Mouse (Mus musculus): Measurements from ENCODE around the gene Tnip2.

Tnip2 gene

DNA sequence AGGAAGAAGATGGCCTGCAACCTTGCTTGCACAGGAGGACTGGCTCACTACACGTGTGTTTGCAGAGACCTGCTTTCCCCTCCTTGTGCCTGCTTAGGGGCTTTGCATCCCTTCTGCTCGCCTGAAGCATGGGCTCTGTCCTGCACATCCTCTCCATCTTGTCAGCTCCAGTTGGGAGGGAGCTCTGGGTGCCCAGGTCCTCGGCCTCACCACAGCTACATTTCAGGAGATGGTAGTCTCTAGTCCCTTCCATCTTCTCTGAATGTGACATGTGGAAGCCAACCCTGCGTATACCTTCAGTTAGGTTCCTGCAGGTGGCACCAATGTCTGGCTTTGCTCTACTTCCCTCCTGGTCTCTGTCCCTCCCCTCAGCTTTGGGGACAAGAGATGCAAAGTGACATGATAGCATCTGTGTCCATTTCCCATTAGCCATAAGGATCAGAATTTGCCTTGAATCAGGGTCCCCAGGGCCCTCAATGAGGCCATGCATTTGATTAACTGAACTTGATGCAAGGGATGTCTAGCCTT, 10.2 kb upstream of the Tnip2 start:
- DNase-seq (ENCODE audit: low read depth, low spot score): peak; percentile 50

DNA sequence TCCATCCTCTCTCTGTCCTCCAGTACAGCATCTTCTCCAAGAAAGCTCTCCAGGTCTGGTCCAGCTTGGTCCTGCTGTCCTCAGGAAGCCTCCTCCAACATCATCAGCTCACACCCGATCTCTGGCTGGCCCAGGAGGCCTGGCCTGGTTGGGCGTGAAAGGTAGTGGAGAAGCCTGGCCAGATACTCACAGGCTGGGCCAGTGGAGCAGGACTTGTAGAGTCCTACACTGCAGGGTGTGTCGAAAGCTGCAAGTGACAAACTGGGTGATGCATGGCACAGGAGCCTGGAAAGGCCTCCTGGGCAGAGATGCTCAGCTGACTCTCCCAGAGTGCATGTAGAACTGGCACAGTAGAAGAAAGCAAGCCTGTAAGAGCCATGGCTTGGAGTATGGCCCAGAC, 7.5 kb upstream of the Tnip2 start:
- peak; percentile 16 for DNase-seq (ENCODE audit: low read depth, low spot score)

DNA sequence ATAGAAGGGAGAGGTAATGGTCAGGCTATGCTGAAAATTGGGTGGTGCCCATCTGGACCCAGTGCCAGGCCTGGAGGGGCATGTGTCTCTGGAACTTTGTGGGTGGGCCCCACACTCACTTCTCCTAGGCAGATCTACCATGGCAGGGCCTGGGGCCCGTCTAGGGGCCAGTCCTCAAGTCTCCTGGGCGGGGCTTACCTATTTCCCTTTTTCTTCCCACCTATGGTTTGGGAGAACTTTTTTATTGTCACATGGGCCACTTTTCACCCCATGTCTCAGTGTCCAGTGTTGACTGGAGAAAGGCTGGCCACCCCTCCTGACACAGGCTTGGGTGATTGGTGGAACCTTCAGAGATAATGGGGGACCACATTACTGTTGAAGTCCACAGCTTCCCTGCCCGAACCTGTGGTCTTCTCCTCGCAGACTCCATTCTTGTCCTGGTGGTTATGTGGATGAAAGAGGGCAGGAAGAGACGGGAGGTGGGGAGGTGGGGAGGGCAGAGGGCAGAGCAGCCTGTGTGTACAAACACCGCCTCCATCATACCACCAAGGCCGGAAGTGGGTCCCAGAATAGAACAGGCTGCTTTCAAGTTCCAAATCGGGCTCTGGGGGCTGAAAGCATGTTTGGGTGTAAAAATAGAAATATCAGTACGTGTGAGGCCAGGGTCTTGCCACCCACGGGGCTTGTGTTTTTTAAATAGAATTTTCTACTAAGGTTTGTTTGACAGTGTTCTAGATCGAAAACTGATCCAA, 6.8 kb upstream of the Tnip2 start:
- peak; percentile 57 for DNase-seq (ENCODE audit: low read depth, low spot score)

DNA sequence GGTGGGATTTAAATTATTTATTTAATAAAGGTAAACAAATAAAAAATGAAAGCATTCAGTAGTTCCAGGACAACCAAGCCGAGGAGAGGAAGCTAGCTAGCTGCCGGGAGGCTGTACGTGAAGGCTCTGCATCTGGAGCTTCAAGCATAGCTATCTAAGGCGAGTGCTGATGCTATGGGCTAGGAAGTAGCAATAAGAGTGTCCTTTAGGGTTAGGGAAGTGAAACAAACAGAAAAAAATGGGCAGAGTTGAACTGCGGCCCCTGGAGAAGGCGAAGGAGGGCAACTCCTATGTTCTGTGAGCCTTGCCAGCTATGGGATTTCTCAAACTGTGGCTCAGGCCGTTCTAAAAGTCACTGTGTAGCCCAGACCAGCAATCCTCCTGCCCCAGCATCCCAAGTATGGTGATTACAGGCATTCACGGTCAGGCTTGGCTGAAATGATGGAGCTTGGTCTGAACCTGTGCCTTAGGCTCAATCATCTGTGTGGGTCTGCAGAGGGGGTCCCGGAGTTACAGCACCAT, 5.7 kb upstream of the Tnip2 start:
- DNase-seq (ENCODE audit: low read depth, low spot score): peak; percentile 76

DNA sequence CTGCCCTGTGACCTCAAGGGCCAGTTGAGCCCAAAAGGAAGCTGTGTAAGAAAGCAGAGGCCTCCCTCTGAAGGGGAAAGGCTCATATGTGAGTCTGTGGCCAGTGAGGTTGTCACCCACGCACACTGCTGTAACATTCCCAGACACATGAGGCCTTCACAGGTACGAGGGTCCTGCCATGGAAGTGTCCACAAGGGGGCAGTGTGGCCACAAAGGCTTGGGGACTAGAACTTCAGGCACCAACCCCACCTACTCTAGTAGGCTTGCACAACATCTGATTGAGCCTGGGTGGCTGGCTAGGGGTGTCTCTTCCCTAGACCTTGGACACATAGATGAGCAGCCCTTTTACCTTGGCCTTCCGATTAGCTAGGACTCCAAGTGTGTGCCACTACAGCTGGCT, 4.1 kb upstream of the Tnip2 start:
- DNase-seq (ENCODE audit: low read depth, low spot score): peak; percentile 84

DNA sequence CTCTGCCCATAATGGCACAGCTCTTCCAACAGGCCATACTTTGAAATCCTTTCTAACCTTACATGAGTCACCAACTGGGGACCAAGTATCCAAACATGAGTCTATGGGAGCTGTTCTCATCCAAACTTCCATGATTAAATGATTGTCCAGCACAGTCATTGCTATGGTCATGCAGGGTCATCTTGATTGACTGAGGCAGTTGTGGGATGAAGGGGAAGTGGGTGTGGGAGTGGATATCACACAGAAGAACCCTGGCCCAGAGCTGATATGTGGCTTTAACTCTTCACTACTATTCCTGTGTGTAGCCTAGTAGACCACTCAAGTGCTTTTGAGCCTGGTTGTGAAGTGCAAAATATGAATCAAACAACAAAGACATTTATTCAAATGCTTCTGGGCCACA, 1.3 kb upstream of the Tnip2 start:
- no peak for DNase-seq (ENCODE audit: low read depth, low spot score)

DNA sequence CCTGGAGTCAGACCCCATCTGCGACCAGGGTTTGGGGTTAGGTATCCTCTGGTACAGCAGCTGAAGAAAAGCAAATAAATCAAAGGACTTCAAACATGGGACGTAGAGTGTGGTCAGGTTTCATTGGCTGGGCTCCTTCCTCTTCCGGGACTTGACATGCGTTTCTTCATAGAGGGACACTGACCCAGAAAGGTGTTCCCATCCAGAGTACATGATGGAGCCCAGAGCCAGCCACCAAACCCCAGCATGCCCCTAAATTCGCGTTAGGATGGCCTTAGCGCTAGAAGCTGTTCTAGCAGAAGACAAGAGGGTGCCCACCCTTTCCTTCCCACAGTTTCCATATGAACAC, 401 bp upstream of the Tnip2 start:
- DNase-seq (ENCODE audit: low read depth, low spot score): no peak

DNA sequence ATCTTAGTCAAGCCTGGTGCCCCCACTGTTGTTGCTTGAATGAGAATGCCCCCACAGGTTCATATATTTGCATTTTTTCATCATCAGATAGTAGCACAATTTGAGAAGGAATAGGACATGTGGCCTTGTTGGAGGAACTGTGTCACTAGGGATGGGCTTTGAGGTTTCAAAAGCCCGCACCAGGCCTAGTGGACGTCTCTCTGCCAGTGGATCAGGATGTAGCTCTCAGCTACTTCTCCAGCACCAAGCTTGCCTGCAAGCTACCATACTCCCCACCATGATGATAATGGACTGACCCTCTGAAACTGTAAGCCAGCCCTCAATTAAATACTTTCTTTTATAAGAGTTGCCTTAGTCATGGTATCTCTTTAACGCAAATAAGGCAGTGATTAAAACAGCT, 1.3 kb downstream of the Tnip2 start:
- no peak for DNase-seq (ENCODE audit: low read depth, low spot score)

DNA sequence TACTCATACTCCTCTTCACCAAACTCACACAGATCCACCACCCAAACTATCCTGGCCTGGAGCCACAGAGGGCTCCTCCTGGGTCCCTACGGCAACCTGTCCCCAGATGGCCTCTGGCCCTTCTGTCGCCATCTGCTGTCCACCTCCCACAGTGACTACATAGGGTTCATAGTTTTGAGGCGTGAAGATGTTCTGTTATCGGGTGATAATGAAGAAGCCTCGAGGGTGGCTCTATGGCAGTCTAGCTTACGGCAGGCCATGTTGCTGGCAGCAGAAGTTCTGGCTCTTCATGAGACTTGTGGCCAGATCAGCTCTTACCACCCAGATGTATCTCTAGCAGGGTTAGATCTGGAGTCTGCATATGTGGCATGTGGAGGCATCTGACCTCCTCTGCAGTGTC, 11.0 kb downstream of the Tnip2 start:
- DNase-seq (ENCODE audit: low read depth, low spot score): no peak

DNA sequence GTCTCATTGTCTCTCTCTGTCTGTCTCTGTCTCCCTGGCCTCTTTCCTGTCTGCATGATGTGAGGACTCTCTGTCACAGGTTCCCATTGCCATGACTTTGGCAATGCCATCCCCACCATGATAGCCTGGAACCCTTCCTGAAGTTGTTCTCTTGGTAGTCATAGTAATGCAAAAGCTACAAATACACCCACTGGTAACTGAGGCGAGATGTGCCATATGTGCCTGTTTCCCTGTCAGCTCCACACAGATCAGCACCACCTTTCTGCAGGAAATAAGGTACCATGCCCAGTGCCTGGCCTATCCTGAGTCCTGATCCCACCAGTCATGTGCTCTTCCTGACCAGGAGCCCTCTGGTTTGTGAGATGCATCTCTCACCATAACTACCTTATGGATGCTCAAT, 11.4 kb downstream of the Tnip2 start:
- no peak for DNase-seq (ENCODE audit: low read depth, low spot score)

DNA sequence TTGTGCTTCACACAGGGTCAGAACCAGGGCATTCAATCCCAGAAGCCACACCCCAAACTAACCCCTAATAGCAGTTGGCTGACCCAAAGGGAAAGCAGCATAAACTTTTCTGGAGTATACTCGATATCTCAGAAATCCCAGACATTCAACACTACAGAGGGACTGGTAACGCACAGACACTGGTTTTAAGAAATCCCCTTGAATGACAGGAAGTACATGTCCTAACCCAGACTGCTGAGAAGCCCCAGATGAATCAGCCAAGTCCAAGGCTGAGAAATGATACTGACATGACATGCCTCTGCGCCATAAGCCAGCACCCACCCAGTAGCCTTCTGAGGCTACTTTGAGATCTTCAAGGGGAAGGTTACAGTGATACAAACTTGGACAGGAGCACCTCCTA, 12.2 kb downstream of the Tnip2 start:
- DNase-seq (ENCODE audit: low read depth, low spot score): no peak

DNA sequence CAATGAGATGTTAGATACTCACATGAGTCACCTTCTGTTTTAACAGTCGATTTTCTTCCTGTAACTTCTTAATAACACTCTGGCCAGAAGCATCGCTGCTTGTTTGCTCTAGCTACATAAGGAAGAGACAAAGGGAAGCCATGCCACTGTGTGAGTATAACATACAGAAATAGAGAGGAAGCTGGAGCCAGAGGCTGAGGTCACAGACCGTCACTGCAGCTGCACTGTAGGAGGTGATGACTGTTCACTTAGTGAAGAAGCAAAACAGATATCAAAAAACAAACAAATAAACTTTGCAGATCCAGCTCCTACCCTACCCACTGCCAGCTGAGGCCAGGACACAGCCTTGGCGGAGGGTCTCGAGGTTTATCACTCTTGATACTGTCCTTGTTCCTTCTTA, 12.9 kb downstream of the Tnip2 start:
- no peak for DNase-seq (ENCODE audit: low read depth, low spot score)

DNA sequence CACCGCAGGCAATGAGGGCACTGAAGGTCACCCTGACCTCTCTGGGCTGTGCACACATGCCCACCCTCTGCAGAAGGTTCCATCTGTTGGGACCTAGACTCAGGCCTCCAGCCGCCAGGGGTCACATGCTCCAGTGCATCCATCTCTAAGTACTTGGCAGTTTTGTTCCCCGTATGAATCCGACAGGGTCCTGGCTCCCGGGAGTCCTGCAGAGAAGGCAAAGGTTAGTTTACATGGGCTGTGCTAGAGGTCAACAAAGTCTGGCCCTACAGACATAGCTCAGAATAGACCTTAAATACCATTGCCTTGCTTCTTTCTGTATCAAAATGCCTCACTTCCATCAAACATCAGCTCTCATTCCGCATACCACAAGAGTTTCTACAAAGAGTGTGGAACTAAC, 17.0 kb downstream of the Tnip2 start:
- DNase-seq (ENCODE audit: low read depth, low spot score): no peak

DNA sequence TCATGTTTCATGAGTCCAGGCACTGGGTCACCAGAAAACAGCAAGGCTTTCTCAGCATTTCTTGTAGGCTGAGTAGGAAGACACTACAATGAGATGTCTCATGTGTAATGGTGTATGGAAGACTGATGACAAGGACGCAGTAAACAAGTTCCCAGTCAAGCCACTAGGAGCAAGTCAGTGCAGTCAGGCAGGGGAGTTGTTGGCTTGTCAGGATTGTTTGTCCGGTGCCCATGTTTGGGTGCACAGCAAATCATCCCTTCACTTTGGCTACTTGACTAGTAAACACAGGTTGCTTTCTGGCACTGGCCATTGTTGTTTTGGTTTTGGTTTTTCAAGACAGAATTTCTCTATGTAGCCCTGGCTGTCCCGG, 24.4 kb downstream of the Tnip2 start:
- no peak for DNase-seq (ENCODE audit: low read depth, low spot score)

DNA sequence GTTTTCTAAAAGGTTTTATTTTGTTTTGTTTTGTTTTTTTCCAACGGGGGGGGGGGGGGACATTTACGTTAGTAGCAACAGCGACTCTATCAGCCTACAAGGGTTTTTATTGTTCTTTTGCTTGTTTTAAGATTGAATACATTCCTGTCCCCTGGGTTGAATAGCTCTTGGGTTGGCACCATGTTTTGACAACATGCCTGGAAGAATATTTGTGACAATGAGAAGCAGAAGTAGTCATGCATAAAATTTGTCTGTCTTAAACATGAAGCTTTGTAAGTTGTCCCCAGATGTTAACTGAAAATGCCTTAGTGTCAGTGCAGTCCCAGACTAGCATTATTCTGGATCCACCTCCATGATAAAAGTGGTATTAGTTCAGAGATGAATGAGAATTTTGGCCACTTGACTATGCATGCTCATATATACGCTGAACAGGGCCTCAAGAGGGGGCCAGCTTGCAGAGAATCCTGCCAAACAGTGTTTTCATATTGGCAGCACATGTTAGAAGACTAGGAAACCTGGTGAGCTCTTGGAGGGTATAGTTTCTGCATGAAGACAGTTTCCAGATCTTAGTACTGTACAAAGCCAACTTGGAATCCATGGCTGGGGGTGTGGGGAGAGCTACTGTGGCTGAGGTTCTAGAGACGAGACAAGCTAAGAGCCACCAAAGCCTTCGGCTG, 24.9 kb downstream of the Tnip2 start:
- DNase-seq (ENCODE audit: low read depth, low spot score): no peak

DNA sequence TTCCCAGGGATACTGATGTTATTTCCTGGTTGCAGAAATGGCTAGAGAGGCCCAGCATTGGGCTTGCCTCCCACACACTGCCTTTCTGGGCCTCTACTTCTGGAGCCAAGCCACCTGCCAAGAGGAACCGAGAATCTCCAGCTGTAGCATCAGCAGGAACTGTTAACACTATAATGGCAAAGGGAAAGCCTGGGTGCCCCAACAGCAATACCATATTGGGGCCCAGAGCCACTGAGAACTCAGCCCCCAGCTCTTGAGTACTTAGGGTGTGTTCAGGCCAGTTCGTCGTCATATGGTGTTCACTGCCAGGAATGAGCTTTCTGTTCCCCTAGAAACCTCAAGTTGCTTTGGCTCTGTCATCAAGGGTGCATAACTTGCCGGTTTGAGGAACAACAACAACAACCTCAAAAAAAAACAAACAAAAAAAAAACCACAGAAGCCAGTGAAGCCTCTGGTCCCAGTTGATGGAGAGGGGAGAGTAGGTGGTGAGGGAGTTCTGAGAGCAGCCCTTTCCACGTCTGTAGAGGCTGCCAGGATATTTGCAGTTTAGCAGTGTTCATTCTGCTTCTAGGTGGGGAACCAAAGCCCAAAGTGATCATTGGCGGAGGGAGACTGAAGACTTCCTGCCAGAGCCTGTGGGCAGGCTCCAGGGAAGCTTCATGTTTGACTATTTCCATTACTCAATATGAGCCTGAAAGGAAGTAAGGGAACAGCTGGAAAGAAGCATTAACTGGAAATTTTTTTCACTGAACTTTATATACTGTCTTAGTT, 26.3 kb downstream of the Tnip2 start:
- peak; percentile 10 for DNase-seq (ENCODE audit: low read depth, low spot score)

DNA sequence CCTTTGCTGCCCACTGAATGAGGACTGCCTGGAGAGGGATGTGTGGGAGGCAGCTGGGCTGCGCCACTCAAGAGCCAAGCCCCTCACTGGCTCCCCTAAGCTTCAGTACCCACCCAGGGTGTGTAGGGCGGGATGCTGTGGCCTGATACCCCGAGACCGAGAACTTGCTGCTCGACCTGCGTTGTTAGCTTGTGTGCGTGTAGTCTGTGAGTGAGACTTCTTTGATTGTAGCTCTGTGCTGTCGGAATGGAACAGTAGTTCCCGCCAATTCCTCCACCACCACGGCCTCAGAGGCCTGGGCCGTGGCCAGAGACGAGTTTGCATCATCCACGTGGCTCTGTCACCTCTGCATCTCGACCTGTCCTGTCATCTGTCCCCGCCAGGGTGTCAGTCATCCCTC, 28.1 kb downstream of the Tnip2 start:
- no peak for DNase-seq (ENCODE audit: low read depth, low spot score)

DNA sequence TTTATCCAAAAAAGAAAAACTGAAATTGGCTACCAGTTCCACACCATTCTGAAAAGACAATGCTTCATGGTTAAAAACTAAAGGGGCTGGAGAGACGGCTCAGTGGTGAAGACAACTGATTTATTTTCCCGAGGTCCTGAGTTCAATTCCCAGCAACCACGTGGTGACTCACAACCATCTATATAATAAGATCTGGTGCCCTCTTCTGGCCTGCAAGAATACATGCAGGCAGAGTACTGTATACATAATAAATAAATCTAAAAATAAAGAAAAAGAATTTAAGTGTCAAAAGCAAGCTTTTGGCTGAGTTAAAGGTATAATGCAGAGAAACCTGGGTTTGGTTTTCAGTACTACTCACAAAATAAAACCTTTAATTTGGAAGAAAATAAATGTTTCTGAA, 32.9 kb downstream of the Tnip2 start:
- peak; percentile 27 for DNase-seq (ENCODE audit: low read depth, low spot score)

DNA sequence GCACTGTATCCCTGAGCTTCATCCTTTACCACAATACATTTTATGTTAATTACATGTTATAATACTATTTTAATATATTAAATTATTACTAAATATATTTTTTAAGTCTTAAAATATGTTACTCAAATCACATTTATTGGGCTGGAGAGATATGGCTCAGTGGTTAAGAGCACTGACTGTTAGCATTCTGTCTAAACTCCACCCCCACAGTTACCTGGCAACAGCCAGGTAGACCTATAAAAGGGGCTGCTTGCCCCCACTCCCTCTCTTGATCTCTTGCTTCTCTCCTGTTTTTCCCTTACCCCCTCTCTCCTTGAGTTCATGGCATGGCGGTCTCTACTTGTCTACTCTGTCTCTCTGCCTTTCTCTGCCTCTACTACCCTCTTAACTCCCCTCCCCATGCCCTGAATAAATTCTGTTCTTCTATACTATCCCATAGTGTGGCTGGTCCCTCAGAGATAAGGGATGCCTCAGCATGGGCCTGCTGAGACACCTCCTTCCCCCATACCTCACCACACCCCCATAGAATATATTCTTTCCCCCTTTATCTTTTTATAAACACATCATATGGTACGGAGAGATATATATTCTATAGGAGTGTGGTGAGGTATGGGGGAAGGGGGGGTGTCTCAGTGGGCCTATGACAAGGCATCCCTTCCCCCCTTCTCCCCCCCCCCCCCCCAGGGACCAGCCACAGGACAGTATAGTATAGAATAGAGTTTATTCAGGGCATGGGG, 45.6 kb downstream of the Tnip2 start:
- DNase-seq (ENCODE audit: low read depth, low spot score): no peak

DNA sequence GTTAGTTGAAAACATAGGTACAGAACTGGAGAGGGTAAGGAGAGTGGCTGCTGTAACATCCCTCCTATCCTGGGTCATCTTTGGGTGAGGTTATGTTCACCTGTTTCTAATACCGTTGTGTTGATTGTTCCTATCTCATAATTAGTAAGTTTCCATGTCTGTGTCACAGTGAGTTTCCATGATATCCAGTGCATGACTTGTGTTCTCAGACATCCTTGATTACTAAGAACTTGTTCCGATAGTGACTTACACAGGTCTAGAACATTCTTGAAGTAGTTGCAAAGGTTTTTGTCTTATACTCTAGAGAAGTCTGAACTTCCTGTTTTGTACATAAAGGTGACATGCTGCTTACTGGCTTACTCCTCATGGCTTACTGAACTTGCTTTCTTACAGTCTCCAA, 47.1 kb downstream of the Tnip2 start:
- no peak for DNase-seq (ENCODE audit: low read depth, low spot score)

DNA sequence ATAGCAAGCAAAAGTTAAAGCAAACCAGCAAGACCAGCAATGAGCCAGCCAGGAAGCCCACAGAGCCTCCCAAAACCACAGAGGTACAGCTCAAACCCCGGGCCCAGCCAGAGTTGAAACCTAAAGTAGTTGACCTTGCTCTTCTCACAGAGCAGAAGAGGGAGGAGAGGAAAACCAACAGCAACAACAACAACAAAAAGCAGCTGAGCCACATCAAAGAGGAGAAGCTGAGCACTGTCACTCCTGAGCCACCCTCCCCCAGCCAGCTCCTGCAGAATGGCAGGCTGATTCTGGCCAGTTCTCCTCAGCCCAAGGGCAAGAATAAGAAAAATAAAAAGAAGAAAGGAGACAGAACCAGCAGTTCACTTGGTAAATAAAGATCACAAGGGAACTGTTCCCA, 47.7 kb downstream of the Tnip2 start:
- DNase-seq (ENCODE audit: low read depth, low spot score): no peak

DNA sequence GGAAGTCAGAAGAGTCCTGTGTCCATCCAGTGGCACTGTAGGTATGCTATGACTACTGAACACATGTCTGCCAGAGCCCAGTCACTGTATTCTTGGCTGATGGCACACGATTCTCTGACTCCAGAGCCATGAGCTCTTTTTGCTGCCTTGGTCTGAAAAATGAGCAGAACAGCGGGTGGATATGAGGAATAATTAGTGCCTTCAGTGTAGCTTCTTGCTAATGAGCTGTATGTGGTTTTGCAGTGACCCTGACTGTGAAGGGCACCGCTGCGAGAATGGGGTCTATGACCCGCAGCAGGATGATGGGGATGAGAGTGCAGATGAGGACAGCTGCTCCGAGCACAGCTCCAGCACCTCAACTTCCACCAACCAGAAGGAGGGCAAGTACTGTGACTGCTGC, 52.0 kb downstream of the Tnip2 start:
- no peak for DNase-seq (ENCODE audit: low read depth, low spot score)

Measured in A20 (cell line).